Mouse (Mus musculus): ENCODE measurements around the gene Exo1.
A peak's percentile ranks its signal among the peaks of the same experiment; 100 is the strongest.

The Exo1 gene

GRCm38 (mm10) chr1:175880453-175881296 lies at the start of gene Exo1:
Gene Exo1 (plus strand): TSS chr1:175880581.
- peak; percentile 85 for DNase-seq (ENCODE audit: low spot score)

GRCm38 (mm10) chr1:175855515-175855914 lies 24.9 kb upstream of the Exo1 start:
- DNase-seq (ENCODE audit: low spot score), result no peak

- DNase-seq (ENCODE audit: low spot score), result no peak
These were observed 13.3 kb upstream of the Exo1 start for GRCm38 (mm10) chr1:175867050-175867449.

- peak; percentile 48 for DNase-seq (ENCODE audit: low spot score)
These were observed 12.8 kb upstream of the Exo1 start for GRCm38 (mm10) chr1:175867558-175867957.

GRCm38 (mm10) chr1:175870716-175871115 lies 9.7 kb upstream of the Exo1 start:
- DNase-seq (ENCODE audit: low spot score), result no peak

- DNase-seq (ENCODE audit: low spot score), result no peak
These were observed 8.2 kb upstream of the Exo1 start for GRCm38 (mm10) chr1:175872028-175872816.

GRCm38 (mm10) chr1:175883398-175883797 lies 3.0 kb downstream of the Exo1 start:
- no peak for DNase-seq (ENCODE audit: low spot score)

GRCm38 (mm10) chr1:175893263-175893662 lies 12.9 kb downstream of the Exo1 start:
- DNase-seq (ENCODE audit: low spot score), result no peak

GRCm38 (mm10) chr1:175893726-175894125 lies 13.3 kb downstream of the Exo1 start:
- no peak for DNase-seq (ENCODE audit: low spot score)

GRCm38 (mm10) chr1:175911207-175911606 lies 30.8 kb downstream of the Exo1 start:
- DNase-seq (ENCODE audit: low spot score), result no peak

GRCm38 (mm10) chr1:175912038-175912437 lies 31.7 kb downstream of the Exo1 start:
- DNase-seq (ENCODE audit: low spot score), result no peak

GRCm38 (mm10) chr1:175913728-175914303 lies 33.4 kb downstream of the Exo1 start:
- no peak for DNase-seq (ENCODE audit: low spot score)

- no peak for DNase-seq (ENCODE audit: low spot score)
These were observed 39.6 kb downstream of the Exo1 start, which contains the start of gene Gm38100 for GRCm38 (mm10) chr1:175920029-175920428. Gene Gm38100 (plus strand): TSS chr1:175920329.

GRCm38 (mm10) chr1:175921091-175921490 lies 40.7 kb downstream of the Exo1 start:
- DNase-seq (ENCODE audit: low spot score), result no peak

GRCm38 (mm10) chr1:175923848-175924787 lies 43.7 kb downstream of the Exo1 start:
- DNase-seq (ENCODE audit: low spot score), result peak; percentile 89

GRCm38 (mm10) chr1:175931391-175931790 lies 51.0 kb downstream of the Exo1 start:
- DNase-seq (ENCODE audit: low spot score), result no peak

GRCm38 (mm10) chr1:175936282-175936737 lies 55.9 kb downstream of the Exo1 start:
- peak; percentile 81 for DNase-seq (ENCODE audit: low spot score)

- DNase-seq (ENCODE audit: low spot score), result no peak
These were observed 58.4 kb downstream of the Exo1 start for GRCm38 (mm10) chr1:175938731-175939130.

- DNase-seq (ENCODE audit: low spot score), result no peak
These were observed 62.8 kb downstream of the Exo1 start for GRCm38 (mm10) chr1:175943168-175943567.

- no peak for DNase-seq (ENCODE audit: low spot score)
These were observed 66.4 kb downstream of the Exo1 start for GRCm38 (mm10) chr1:175946718-175947315.

- no peak for DNase-seq (ENCODE audit: low spot score)
These were observed 70.0 kb downstream of the Exo1 start for GRCm38 (mm10) chr1:175950421-175950820.

Measured in adipocyte (in vitro differentiated cells).